Mouse (Mus musculus) urinary bladder, postnatal 4 days (tissue): ENCODE measurements around the gene Thbs3.
A peak's percentile ranks its signal among the peaks of the same experiment; 100 is the strongest.
"Not testable (repeated sequence)": the region's sequence is repeated elsewhere in the genome, so short reads cannot be mapped to it uniquely, and the experiment has no call there.

ENCODE experiments used
- DNase-seq, 2 experiments: peaks; one replicate each; pipeline ENCODE4 v3.0.0; 2021 to 2022; ENCODE audit warnings: low spot score in 2 of 2

Gene Thbs3

GRCm38 (mm10) chr3:89195979-89196877 lies 18.8 kb upstream of the Thbs3 start:
- peak; percentile 88 to 93 for DNase-seq

GRCm38 (mm10) chr3:89199839-89200238 lies 15.1 kb upstream of the Thbs3 start:
- DNase-seq = no peak

GRCm38 (mm10) chr3:89202253-89203141 lies 12.5 kb upstream of the Thbs3 start, which contains the start of gene Gba:
TSS of gene Gba (plus strand) at chr3:89202928.
- peak; percentile 75 to 87 for DNase-seq

- DNase-seq = no peak
These were observed 11.9 kb upstream of the Thbs3 start for GRCm38 (mm10) chr3:89203142-89203514.

- DNase-seq = no peak
These were observed 8.9 kb upstream of the Thbs3 start for GRCm38 (mm10) chr3:89206079-89206478.

- no peak for DNase-seq
These were observed 8.3 kb upstream of the Thbs3 start for GRCm38 (mm10) chr3:89206695-89207094.

- no peak for DNase-seq
These were observed 6.8 kb upstream of the Thbs3 start for GRCm38 (mm10) chr3:89208075-89208657.

GRCm38 (mm10) chr3:89208736-89209135 lies 6.2 kb upstream of the Thbs3 start:
- no peak for DNase-seq

- DNase-seq = no peak
These were observed 5.2 kb upstream of the Thbs3 start for GRCm38 (mm10) chr3:89209731-89210130.

GRCm38 (mm10) chr3:89210162-89210561 lies 4.8 kb upstream of the Thbs3 start:
- no peak for DNase-seq

- DNase-seq = no peak
These were observed 4.2 kb upstream of the Thbs3 start for GRCm38 (mm10) chr3:89210731-89211130.

GRCm38 (mm10) chr3:89213803-89214530 lies 1.0 kb upstream of the Thbs3 start:
- DNase-seq = peak; percentile 93 to 96

GRCm38 (mm10) chr3:89215853-89216252 lies 873 bp downstream of the Thbs3 start:
- peak; percentile 62 to 86 for DNase-seq

- DNase-seq = not testable (repeated sequence)
These were observed 1.4 kb downstream of the Thbs3 start for GRCm38 (mm10) chr3:89216407-89216806.

- no peak for DNase-seq
These were observed 3.3 kb downstream of the Thbs3 start for GRCm38 (mm10) chr3:89218271-89218670.

GRCm38 (mm10) chr3:89219546-89219945 lies 4.6 kb downstream of the Thbs3 start:
- no peak for DNase-seq

GRCm38 (mm10) chr3:89221167-89221566 lies 6.2 kb downstream of the Thbs3 start:
- DNase-seq = no peak

- DNase-seq = no peak
These were observed 9.8 kb downstream of the Thbs3 start for GRCm38 (mm10) chr3:89224796-89225195.

GRCm38 (mm10) chr3:89225321-89225815 lies 10.4 kb downstream of the Thbs3 start:
- DNase-seq = no peak

- no peak for DNase-seq
These were observed 10.9 kb downstream of the Thbs3 start for GRCm38 (mm10) chr3:89225918-89226317.

- no peak for DNase-seq
These were observed 11.4 kb downstream of the Thbs3 start for GRCm38 (mm10) chr3:89226361-89226760.
